8 mouse cellular contexts compared by ENCODE assay signal in the genomic region with DNA sequence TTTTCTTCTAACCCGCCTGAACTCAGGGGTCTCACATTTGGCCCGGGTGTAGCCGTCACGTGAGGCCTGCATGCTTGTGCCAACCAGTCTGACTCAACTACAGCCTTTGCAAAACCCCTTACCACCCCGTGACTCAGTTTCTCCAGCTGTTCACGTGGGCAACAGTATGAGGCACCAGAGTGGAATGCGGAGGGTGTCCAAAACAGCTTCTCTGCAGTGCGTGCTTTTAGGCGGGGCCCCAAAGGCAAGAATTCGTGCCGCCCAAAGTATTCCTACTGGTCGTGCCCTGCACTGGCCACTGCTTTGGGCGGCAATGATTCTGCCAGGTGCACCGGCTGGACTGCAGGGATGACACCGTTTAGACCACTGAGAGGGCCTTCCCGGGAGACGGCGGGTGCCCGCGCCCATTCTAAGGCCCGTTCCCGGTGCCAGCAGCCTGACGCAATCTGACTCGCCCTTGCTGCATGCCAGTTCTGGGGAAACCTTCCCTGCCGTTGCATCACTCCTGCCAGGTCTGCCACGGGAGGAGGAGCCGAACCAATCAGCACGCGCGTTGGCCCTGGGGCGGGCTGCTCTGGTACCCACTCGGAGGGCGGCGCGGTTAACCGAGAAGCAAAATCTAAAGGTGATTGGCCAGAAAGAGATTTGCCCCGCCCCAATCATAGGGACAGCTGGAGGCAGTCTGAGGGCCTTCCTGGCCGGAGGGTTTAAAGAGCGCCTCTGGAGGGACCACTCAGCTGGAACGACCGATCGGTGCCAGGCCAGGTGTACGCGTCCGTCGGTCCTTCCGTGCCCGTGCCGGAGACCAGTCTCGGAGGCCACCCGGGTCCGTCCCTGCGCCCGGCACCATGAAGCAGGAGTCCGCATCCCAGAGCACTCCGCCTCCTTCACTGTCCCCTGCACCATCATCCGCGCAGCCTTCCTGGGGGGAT. TPM values are rescaled to one million over a fixed set of nuclear protein-coding genes. Genes with fewer than 3 reads are reported as not detected.
DNase-seq lines count a peak whose midpoint lies in the region; ATAC-seq and TF ChIP-seq lines count a peak whose summit lies in the region.

A gene (plus strand): TSS at position 675 of the 932 bp plus-strand sequence.

- H3K4me3 ChIP-seq in hindbrain, embryonic 10.5 days, result peak within 1 kb of the TSS; percentile 63
- peak within 1 kb of the TSS; percentile 43 for H3K4me3 ChIP-seq in lung, postnatal 0 days (ENCODE audit: low read depth, low read length)

- H3K27me3 ChIP-seq in hindbrain, embryonic 10.5 days (ENCODE audit: insufficient read depth, poor library complexity, severe bottlenecking), result peaks cover 44% of the 10 kb centered on the region
- H3K27me3 ChIP-seq in lung, postnatal 0 days (replicated peaks; ENCODE audit: insufficient read depth, low read length), result no peaks in the 10 kb centered on the region

- H3K9me3 ChIP-seq in hindbrain, embryonic 10.5 days, result no peaks in the 10 kb centered on the region
- no peaks in the 10 kb centered on the region for H3K9me3 ChIP-seq in lung, postnatal 0 days (ENCODE audit: low read length)

- 4% methylated on average over 58 of the region's 58 CpGs for WGBS in hindbrain, embryonic 10.5 days
- 6% methylated on average over 51 of the region's 58 CpGs for WGBS in lung, postnatal 0 days

- H3K4me1 ChIP-seq in hindbrain, embryonic 10.5 days (replicated peaks), result peaks cover 17% of the 10 kb centered on the region
- no peaks in the 10 kb centered on the region for H3K4me1 ChIP-seq in lung, postnatal 0 days (ENCODE audit: insufficient read depth, low read depth, low read length)

- peak within 1 kb of the TSS; percentile 29; the same call in 1 of the 2 replicates for H3K9ac ChIP-seq in lung, postnatal 0 days (replicated peaks; ENCODE audit: low read depth)

- no peaks in the 10 kb centered on the region for H3K36me3 ChIP-seq in hindbrain, embryonic 10.5 days
- H3K36me3 ChIP-seq in lung, postnatal 0 days (ENCODE audit: insufficient read depth, low read length), result no peaks in the 10 kb centered on the region

- H3K27ac ChIP-seq in hindbrain, embryonic 10.5 days, result peak within 1 kb of the TSS; percentile 41; the same call in 1 of the 2 replicates
- no peak within 1 kb of the TSS for H3K27ac ChIP-seq in lung, postnatal 0 days (ENCODE audit: low read length)

- ATAC-seq in lung, postnatal 0 days, result peak; percentile 96

- TF ChIP-seq EP300 in lung, postnatal 0 days (IDR thresholded peaks at IDR 0.05), result no peak

- no peak for TF ChIP-seq CTCF in lung, postnatal 0 days (IDR thresholded peaks at IDR 0.05)

- peak; percentile 95 for DNase-seq in NIH3T3 (ENCODE audit: low read depth)
- peak; percentile 95 for DNase-seq in cerebellum, adult 9-10 months
- DNase-seq in forelimb bud, embryonic 11.5 days (ENCODE audit: low read depth, low spot score), result peak; percentile 63
- peak; percentile 85 for DNase-seq in hindbrain, embryonic 10.5 days (ENCODE audit: low spot score)
- DNase-seq in layer of hippocampus, postnatal 10 days (ENCODE audit: low spot score in 2 of 2), result peak; percentile 87 to 93
- DNase-seq in lung, postnatal 0 days (ENCODE audit: low spot score), result peak; percentile 90
- DNase-seq in ovary, postnatal 36 days (ENCODE audit: low spot score), result peak; percentile 87
- peak; percentile 58 for DNase-seq in thymus, postnatal 25 days

- peak within 1 kb of the TSS; percentile 75 for H3K4me2 ChIP-seq in lung, postnatal 0 days (replicated peaks; ENCODE audit: low read depth, low read length)

RNA-seq across cellular contexts. Expression of the gene that starts here (rescaled TPM):
- 0.67 and 0.81 TPM in 2 replicates for polyA plus RNA-seq in hindbrain, embryonic 10.5 days (2016; fragmentation: Nextera tagmentation; extraction: Ambion mirVana)
- total RNA-seq in layer of hippocampus, postnatal 10 days (2021), result 1 to 10 TPM; 7.6 to 7.8 TPM
- polyA plus RNA-seq in lung, postnatal 0 days (2015; fragmentation: Nextera tagmentation; extraction: Ambion mirVana), result 1.5 and 1.8 TPM in 2 replicates

Comparison
In these comparisons a context has a peak if more than half of its experiments do, and no peak if none do; other contexts are left out.
1. Peak in DNase-seq, H3K4me3 ChIP-seq and H3K27ac ChIP-seq in hindbrain, embryonic 10.5 days; RNA of the gene not detected or under 1 TPM.